Mouse (Mus musculus): Measurements from ENCODE around the gene Gm49393.

DNA sequence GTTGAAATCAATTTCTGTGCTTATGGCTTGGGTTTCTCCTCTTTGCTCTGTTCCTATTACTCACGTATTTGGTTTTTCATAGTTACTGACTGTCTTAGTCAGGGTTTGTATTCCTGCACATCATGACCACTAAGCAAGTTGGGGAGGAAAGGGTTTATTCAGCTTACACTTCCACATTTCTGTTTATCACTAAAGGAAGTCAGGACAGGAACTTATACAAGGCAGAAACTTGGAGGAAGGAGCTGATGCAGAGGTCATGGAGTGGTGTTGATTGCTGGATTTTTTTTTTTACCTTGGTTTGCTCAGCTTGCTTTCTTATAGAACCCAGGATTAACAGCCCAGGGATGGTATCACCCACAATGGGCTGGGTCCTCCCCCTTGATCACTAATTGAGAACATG lies 43.1 kb downstream of the Gm49393 start:
- TF ChIP-seq CTCF (conservative IDR thresholded peaks at IDR 0.05; ENCODE audit: low read length) = no peak
- TF ChIP-seq POU5F1 (IDR thresholded peaks at IDR 0.05; ENCODE audit: borderline replicate concordance, low read length) = no peak
- no peak for TF ChIP-seq NANOG (IDR thresholded peaks at IDR 0.05; ENCODE audit: borderline replicate concordance, low read length)

All from E14TG2a.4 (cell line).